ENCODE assay signal across 14 mouse cellular contexts in genomic region chr1:132562337-132562795, GRCm38 (mm10). TPM values are rescaled to one million over a fixed set of nuclear protein-coding genes. Genes with fewer than 3 reads are reported as not detected.
DNase-seq lines count a peak whose midpoint lies in the region; ATAC-seq and TF ChIP-seq lines count a peak whose summit lies in the region.
"Had no signal": no experiment of that assay in that cellular context is flagged by ENCODE, and none has a peak within 500 bp of the region (broad histone marks: within the 10 kb centered on the region; RNA-seq: fewer than 3 reads in every experiment).

No protein-coding gene starts in this region.

- H3K27me3 ChIP-seq in forebrain, embryonic 12.5 days: no peaks in the 10 kb centered on the region
- H3K27me3 ChIP-seq in hindbrain, embryonic 15.5 days: no peaks in the 10 kb centered on the region
- H3K27me3 ChIP-seq in midbrain, postnatal 0 days (ENCODE audit: insufficient read depth, low read length): no peaks in the 10 kb centered on the region
- H3K27me3 ChIP-seq in thymus, adult 2 months (ENCODE audit: control insufficient read depth, insufficient read depth, low read length): no peaks in the 10 kb centered on the region
- H3K27me3 ChIP-seq in stomach, postnatal 0 days (ENCODE audit: control insufficient read depth, insufficient read depth, low read length): no peaks in the 10 kb centered on the region

- no peak overlapping the region for H3K9ac ChIP-seq in forebrain, embryonic 12.5 days
- no peak overlapping the region for H3K9ac ChIP-seq in hindbrain, embryonic 15.5 days
- no peak overlapping the region for H3K9ac ChIP-seq in midbrain, postnatal 0 days (replicated peaks; ENCODE audit: low read length, poor library complexity, severe bottlenecking)
- H3K9ac ChIP-seq in stomach, postnatal 0 days (ENCODE audit: low read length): no peak overlapping the region
- H3K9ac ChIP-seq: liver, postnatal 0 days had no signal

- peak; percentile 89 for DNase-seq in brain, embryonic 14.5 days (ENCODE audit: low read depth)
- peak; percentile 69 for DNase-seq in midbrain, postnatal 0 days (ENCODE audit: low spot score)
- no peak for DNase-seq in thymus, adult 2 months
- DNase-seq in lung, postnatal 36 days: no peak
- no peak for DNase-seq in stomach, postnatal 0 days (ENCODE audit: low spot score)
- DNase-seq in kidney, adult 9 months: no peak
- DNase-seq: adrenal gland, postnatal 36 days; heart, postnatal 36 days; kidney, adult 8-10 months; liver, postnatal 0 days; thymus, postnatal 25 days had no signal

- no peak overlapping the region for H3K4me3 ChIP-seq in forebrain, embryonic 12.5 days (replicated peaks)
- no peak overlapping the region for H3K4me3 ChIP-seq in hindbrain, embryonic 15.5 days
- no peak overlapping the region for H3K4me3 ChIP-seq in midbrain, postnatal 0 days (ENCODE audit: low read depth, low read length)
- no peak overlapping the region for H3K4me3 ChIP-seq in thymus, adult 2 months (ENCODE audit: control insufficient read depth, insufficient read depth, low read length)
- H3K4me3 ChIP-seq in stomach, postnatal 0 days (ENCODE audit: low read depth, low read length): no peak overlapping the region

- no peak for TF ChIP-seq EP300 in stomach, postnatal 0 days (optimal IDR thresholded peaks at IDR 0.05)

- no peak overlapping the region for H3K4me2 ChIP-seq in forebrain, embryonic 12.5 days
- no peak overlapping the region for H3K4me2 ChIP-seq in hindbrain, embryonic 15.5 days
- H3K4me2 ChIP-seq in midbrain, postnatal 0 days (ENCODE audit: low read depth, low read length, poor library complexity, severe bottlenecking): no peak overlapping the region
- H3K4me2 ChIP-seq in stomach, postnatal 0 days (replicated peaks; ENCODE audit: low read depth): no peak overlapping the region

- H3K9me3 ChIP-seq in forebrain, embryonic 12.5 days: no peaks in the 10 kb centered on the region
- no peaks in the 10 kb centered on the region for H3K9me3 ChIP-seq in hindbrain, embryonic 15.5 days
- no peaks in the 10 kb centered on the region for H3K9me3 ChIP-seq in midbrain, postnatal 0 days (ENCODE audit: low read length)
- H3K9me3 ChIP-seq in stomach, postnatal 0 days (ENCODE audit: control insufficient read depth, low read length): no peaks in the 10 kb centered on the region

- no peak for TF ChIP-seq CTCF in brain, embryonic 14.5 days (IDR thresholded peaks at IDR 0.05; ENCODE audit: borderline replicate concordance, extremely low read depth, insufficient read depth, insufficient read length)
- TF ChIP-seq CTCF in midbrain, postnatal 0 days (IDR thresholded peaks at IDR 0.05): no peak
- TF ChIP-seq CTCF in thymus, adult 2 months (IDR thresholded peaks at IDR 0.05; ENCODE audit: borderline replicate concordance, control insufficient read depth, extremely low read depth, insufficient read depth, low read length, poor library complexity): no peak
- no peak for TF ChIP-seq CTCF in stomach, postnatal 0 days (IDR thresholded peaks at IDR 0.05; ENCODE audit: low read depth)

- no peaks in the 10 kb centered on the region for H3K36me3 ChIP-seq in forebrain, embryonic 12.5 days (replicated peaks)
- H3K36me3 ChIP-seq in hindbrain, embryonic 15.5 days: no peaks in the 10 kb centered on the region
- H3K36me3 ChIP-seq in midbrain, postnatal 0 days (ENCODE audit: insufficient read depth, low read length): no peaks in the 10 kb centered on the region
- H3K36me3 ChIP-seq in thymus, adult 2 months (ENCODE audit: control insufficient read depth, insufficient read depth, low read length): no peaks in the 10 kb centered on the region
- H3K36me3 ChIP-seq in stomach, postnatal 0 days (ENCODE audit: control insufficient read depth, insufficient read depth, low read length): no peaks in the 10 kb centered on the region

- H3K27ac ChIP-seq in forebrain, embryonic 12.5 days: peak overlapping the region; percentile 81
- H3K27ac ChIP-seq in hindbrain, embryonic 15.5 days (replicated peaks): peak overlapping the region; percentile 73
- H3K27ac ChIP-seq in midbrain, postnatal 0 days (ENCODE audit: low read depth, low read length): peak overlapping the region; percentile 18; the same call in 1 of the 2 replicates
- no peak overlapping the region for H3K27ac ChIP-seq in thymus, adult 2 months (ENCODE audit: control insufficient read depth, insufficient read depth, low read length)
- H3K27ac ChIP-seq in stomach, postnatal 0 days (replicated peaks): no peak overlapping the region

- peaks cover 56% of the 10 kb centered on the region for H3K4me1 ChIP-seq in forebrain, embryonic 12.5 days
- H3K4me1 ChIP-seq in hindbrain, embryonic 15.5 days (replicated peaks): peaks cover 49% of the 10 kb centered on the region
- H3K4me1 ChIP-seq in midbrain, postnatal 0 days (ENCODE audit: insufficient read depth, low read length): peaks cover 4% of the 10 kb centered on the region; the same call in 1 of the 2 replicates
- no peaks in the 10 kb centered on the region for H3K4me1 ChIP-seq in thymus, adult 2 months (replicated peaks; ENCODE audit: control insufficient read depth, insufficient read depth, low read length)
- peaks cover 6% of the 10 kb centered on the region; the same call in 1 of the 2 replicates for H3K4me1 ChIP-seq in stomach, postnatal 0 days (replicated peaks; ENCODE audit: control insufficient read depth, insufficient read depth)

- TF ChIP-seq POLR2A in brain, embryonic 14.5 days (IDR thresholded peaks at IDR 0.05; ENCODE audit: borderline replicate concordance, extremely low read depth, insufficient read depth, insufficient read length, poor library complexity, severe bottlenecking): no peak
- no peak for TF ChIP-seq POLR2A in thymus, adult 2 months (IDR thresholded peaks at IDR 0.05; ENCODE audit: control insufficient read depth, extremely low read depth, insufficient read depth, low read length, poor library complexity)

- ATAC-seq in forebrain, embryonic 12.5 days (ENCODE audit: low FRiP score): peak; percentile 74
- ATAC-seq in hindbrain, embryonic 15.5 days (ENCODE audit: low FRiP score, low read depth): 0 out of 2 replicates have a peak, but pooled peaks have one; percentile 35
- ATAC-seq in midbrain, postnatal 0 days (ENCODE audit: low FRiP score): no peak
- ATAC-seq in stomach, postnatal 0 days (ENCODE audit: low FRiP score, low TSS enrichment): no peak
- ATAC-seq: liver, postnatal 0 days had no signal

- WGBS in forebrain, embryonic 12.5 days: 23% methylated on average over 10 of the region's 10 CpGs
- WGBS in hindbrain, embryonic 15.5 days: 12% methylated on average over 10 of the region's 10 CpGs
- WGBS in midbrain, postnatal 0 days: 14% methylated on average over 10 of the region's 10 CpGs
- WGBS in thymus, adult 2 months: 59% methylated on average over 10 of the region's 10 CpGs
- WGBS in stomach, postnatal 0 days: 32% methylated on average over 10 of the region's 10 CpGs

RNA-seq across cellular contexts. Expression of gene Cntn2, which starts 19.3 kb away (rescaled TPM):
- polyA plus RNA-seq in brain, embryonic 14.5 days (2012; rRNA removed): 92.0 and 111 TPM in 2 replicates
- 37.0 and 37.5 TPM in 2 replicates for polyA plus RNA-seq in forebrain, embryonic 12.5 days (2016; fragmentation: Nextera tagmentation; extraction: Ambion mirVana)
- 28.2 and 47.0 TPM in 2 replicates for polyA plus RNA-seq in hindbrain, embryonic 15.5 days (2015; fragmentation: Nextera tagmentation; extraction: Ambion mirVana)
- 55.4 and 69.2 TPM in 2 replicates for total RNA-seq in midbrain, postnatal 0 days (2014; rRNA removed)
- 14.7 and 15.6 TPM in 2 replicates for polyA plus RNA-seq in midbrain, postnatal 0 days (2015; fragmentation: Nextera tagmentation; extraction: Ambion mirVana)
- polyA plus RNA-seq in thymus, adult 2 months (2012; rRNA removed): 0.80 and 0.91 TPM in 2 replicates
- polyA plus RNA-seq in stomach, postnatal 0 days (2015; fragmentation: Nextera tagmentation; extraction: Ambion mirVana): 0.04 and 0.13 TPM in 2 replicates
- total RNA-seq: adrenal gland, postnatal 36 days; megakaryocyte-erythroid progenitor cell, adult 5-6 weeks had no signal

RNA-seq across cellular contexts. Expression of gene Tmem81, which starts 56.3 kb away (rescaled TPM):
- 2.3 TPM in 2 replicates for polyA plus RNA-seq in brain, embryonic 14.5 days (2012; rRNA removed)
- 1.4 and 1.6 TPM in 2 replicates for polyA plus RNA-seq in forebrain, embryonic 12.5 days (2016; fragmentation: Nextera tagmentation; extraction: Ambion mirVana)
- polyA plus RNA-seq in hindbrain, embryonic 15.5 days (2015; fragmentation: Nextera tagmentation; extraction: Ambion mirVana): 0.85 and 1.1 TPM in 2 replicates
- 0.38 and 1.4 TPM in 2 replicates for total RNA-seq in midbrain, postnatal 0 days (2014; rRNA removed)
- polyA plus RNA-seq in midbrain, postnatal 0 days (2015; fragmentation: Nextera tagmentation; extraction: Ambion mirVana): 0.81 and 0.96 TPM in 2 replicates
- polyA plus RNA-seq in thymus, adult 2 months (2012; rRNA removed): 4.9 and 5.5 TPM in 2 replicates
- 0.56 and 0.76 TPM in 2 replicates for polyA plus RNA-seq in stomach, postnatal 0 days (2015; fragmentation: Nextera tagmentation; extraction: Ambion mirVana)

Comparison
In these comparisons a context has a peak if more than half of its experiments do, and no peak if none do; other contexts are left out.
1. DNase-seq: peak in brain, embryonic 14.5 days (single experiment) and midbrain, postnatal 0 days (single experiment); none in thymus, adult 2 months (single experiment), lung, postnatal 36 days (single experiment), stomach, postnatal 0 days (single experiment) and kidney, adult 9 months (single experiment).
2. ATAC-seq: peak in forebrain, embryonic 12.5 days (single experiment) and hindbrain, embryonic 15.5 days (single experiment); none in midbrain, postnatal 0 days (single experiment) and stomach, postnatal 0 days (single experiment).
3. H3K27ac ChIP-seq: peak in forebrain, embryonic 12.5 days (single experiment), hindbrain, embryonic 15.5 days (single experiment) and midbrain, postnatal 0 days (single experiment); none in thymus, adult 2 months (single experiment) and stomach, postnatal 0 days (single experiment).